Mouse (Mus musculus): ENCODE measurements at regions not wholly inside any gene's neighbourhood (a gene's known extent, or its start where the extent isn't known, plus 50 kb on each side); places are given as distances from the start of the nearest gene placed in this dataset.

- intact Hi-C loops (cut with DNase I) = loop anchor here (5.0 to 10.0 kb wide), 2 partner anchors 50 to 252 kb away; partner anchors contain the start of gene Otud4
- no peak for DNase-seq
Observed at GRCm38 (mm10) chr8:79587258-79587657, 52.2 kb upstream of the Otud4 start.

GRCm38 (mm10) chr8:79584966-79585365 lies 54.5 kb upstream of the Otud4 start:
- DNase-seq = peak in 1 of 2 experiments; percentile 30

GRCm38 (mm10) chr8:79583326-79583725 lies 56.1 kb upstream of the Otud4 start:
- intact Hi-C loops (cut with DNase I) = loop anchor here (10.0 kb wide), 1 partner anchor 249 kb away; no protein-coding TSS in a partner anchor
- no peak for DNase-seq

More at GRCm38 (mm10) chr8:79584966-79585365, 54.5 kb upstream of the Otud4 start:
- intact Hi-C loops (cut with DNase I) = loop anchor here (1.0 to 10.0 kb wide), 3 partner anchors 52 to 289 kb away; partner anchors contain the start of gene Otud4

GRCm38 (mm10) chr8:79582195-79582594 lies 57.2 kb upstream of the Otud4 start:
- intact Hi-C loops (cut with DNase I) = loop anchor here (10.0 kb wide), 1 partner anchor 247 kb away; no protein-coding TSS in a partner anchor
- DNase-seq = no peak

- DNase-seq = peak; percentile 19 to 24
- intact Hi-C loops (cut with DNase I) = no loop called here
Observed at GRCm38 (mm10) chr8:79576086-79576485, 63.3 kb upstream of the Otud4 start.

- DNase-seq = no peak
- intact Hi-C loops (cut with DNase I) = no loop called here
Observed at GRCm38 (mm10) chr8:79575175-79575734, 64.2 kb upstream of the Otud4 start.

- no peak for DNase-seq
- intact Hi-C loops (cut with DNase I) = no loop called here
Observed at GRCm38 (mm10) chr8:79573491-79573890, 65.9 kb upstream of the Otud4 start.

GRCm38 (mm10) chr8:79572526-79572925 lies 66.9 kb upstream of the Otud4 start:
- intact Hi-C loops (cut with DNase I) = no loop called here
- no peak for DNase-seq

GRCm38 (mm10) chr8:79563101-79563500 lies 76.3 kb upstream of the Otud4 start:
- intact Hi-C loops (cut with DNase I) = no loop called here

GRCm38 (mm10) chr8:79562669-79563068 lies 76.7 kb upstream of the Otud4 start:
- peak in 1 of 2 experiments; percentile 10 for DNase-seq
- intact Hi-C loops (cut with DNase I) = no loop called here

More at GRCm38 (mm10) chr8:79563101-79563500, 76.3 kb upstream of the Otud4 start:
- no peak for DNase-seq

- intact Hi-C loops (cut with DNase I) = no loop called here
Observed at GRCm38 (mm10) chr8:79562071-79562581, 77.3 kb upstream of the Otud4 start.

GRCm38 (mm10) chr8:79561269-79562063 lies 78.0 kb upstream of the Otud4 start:
- intact Hi-C loops (cut with DNase I) = no loop called here
- DNase-seq = peak in 1 of 2 experiments; percentile 14

More at GRCm38 (mm10) chr8:79562071-79562581, 77.3 kb upstream of the Otud4 start:
- DNase-seq = peak; percentile 7 to 49

- intact Hi-C loops (cut with DNase I) = no loop called here
- DNase-seq = no peak
Observed at GRCm38 (mm10) chr8:79559516-79559915, 79.9 kb upstream of the Otud4 start.

- intact Hi-C loops (cut with DNase I) = no loop called here
- no peak for DNase-seq
Observed at GRCm38 (mm10) chr8:79554311-79554710, 85.1 kb upstream of the Otud4 start.

GRCm38 (mm10) chr8:79550151-79550550 lies 89.3 kb upstream of the Otud4 start:
- DNase-seq = no peak
- intact Hi-C loops (cut with DNase I) = no loop called here

- DNase-seq = no peak
- intact Hi-C loops (cut with DNase I) = no loop called here
Observed at GRCm38 (mm10) chr8:79548156-79548555, 91.3 kb upstream of the Otud4 start.

- intact Hi-C loops (cut with DNase I) = no loop called here
- DNase-seq = no peak
Observed at GRCm38 (mm10) chr8:79545866-79546373, 93.5 kb upstream of the Otud4 start.

GRCm38 (mm10) chr8:79542461-79542860 lies 97.0 kb upstream of the Otud4 start:
- DNase-seq = no peak

GRCm38 (mm10) chr8:79540053-79540452 lies 99.4 kb upstream of the Otud4 start:
- intact Hi-C loops (cut with DNase I) = no loop called here
- DNase-seq = no peak

More at GRCm38 (mm10) chr8:79542461-79542860, 97.0 kb upstream of the Otud4 start:
- intact Hi-C loops (cut with DNase I) = no loop called here

- intact Hi-C loops (cut with DNase I) = no loop called here
- no peak for DNase-seq
Observed at GRCm38 (mm10) chr8:79534271-79534889, 105.0 kb upstream of the Otud4 start.

GRCm38 (mm10) chr8:79529556-79529955 lies 109.9 kb upstream of the Otud4 start:
- no peak for DNase-seq
- intact Hi-C loops (cut with DNase I) = no loop called here

Data from gastrocnemius, postnatal 36 days (tissue).